Comparison of ENCODE assay signal across 7 mouse cellular contexts in genomic region chr16:84702230-84703128, GRCm38 (mm10). TPM values are rescaled to one million over a fixed set of nuclear protein-coding genes. Genes with fewer than 3 reads are reported as not detected.
DNase-seq lines count a peak whose midpoint lies in the region; ATAC-seq and TF ChIP-seq lines count a peak whose summit lies in the region.

No protein-coding gene starts in this region.

- TF ChIP-seq CTCF in brain, embryonic 14.5 days (IDR thresholded peaks at IDR 0.05; ENCODE audit: borderline replicate concordance, extremely low read depth, insufficient read depth, insufficient read length) = no peak
- no peak for TF ChIP-seq CTCF in heart, adult 2 months (IDR thresholded peaks at IDR 0.05)

- in situ Hi-C loops in ES-E14 (cut with MboI; ENCODE audit: low sequenced_read_pairs in 2 of 2, unreplicated experiment in 2 of 2) = no loop called here

- H3K9me3 ChIP-seq in ES-E14 (ENCODE audit: control insufficient read depth, insufficient read depth, low read depth, low read length) = no peaks in the 10 kb centered on the region
- no peaks in the 10 kb centered on the region for H3K9me3 ChIP-seq in lung, embryonic 15.5 days
- no peaks in the 10 kb centered on the region for H3K9me3 ChIP-seq in neural tube, embryonic 15.5 days (replicated peaks)

- intact Hi-C loops in heart, adult 2 months (cut with DNase I) = no loop called here

- DNase-seq in ES-E14 (ENCODE audit: low read depth, low spot score) = peak; percentile 19
- DNase-seq in brain, embryonic 14.5 days (ENCODE audit: low read depth) = peak; percentile 18
- peak; percentile 58 to 61 for DNase-seq in heart, adult 2 months
- DNase-seq in kidney, adult 18-20 months = peak; percentile 52
- DNase-seq in layer of hippocampus, postnatal 36 days = no peak

- WGBS in heart, adult 2 months = 17% methylated on average over 39 of the region's 39 CpGs
- WGBS in lung, embryonic 15.5 days = 9% methylated on average over 39 of the region's 39 CpGs
- WGBS in neural tube, embryonic 15.5 days = 15% methylated on average over 39 of the region's 39 CpGs

- no peaks in the 10 kb centered on the region for H3K36me3 ChIP-seq in ES-E14 (ENCODE audit: control insufficient read depth, insufficient read depth, low read length, poor library complexity, severe bottlenecking)
- no peaks in the 10 kb centered on the region for H3K36me3 ChIP-seq in heart, adult 2 months (ENCODE audit: control insufficient read depth, insufficient read depth, low read length)
- no peaks in the 10 kb centered on the region for H3K36me3 ChIP-seq in lung, embryonic 15.5 days
- H3K36me3 ChIP-seq in neural tube, embryonic 15.5 days = no peaks in the 10 kb centered on the region

- no peak for TF ChIP-seq EP300 in heart, adult 2 months (IDR thresholded peaks at IDR 0.05; ENCODE audit: insufficient read depth, low read depth, low read length)

- no peak overlapping the region for H3K27ac ChIP-seq in ES-E14 (ENCODE audit: insufficient read depth, low read depth, low read length, poor library complexity, severe bottlenecking)
- H3K27ac ChIP-seq in heart, adult 2 months = peak overlapping the region; percentile 65
- no peak overlapping the region for H3K27ac ChIP-seq in lung, embryonic 15.5 days
- no peak overlapping the region for H3K27ac ChIP-seq in neural tube, embryonic 15.5 days (replicated peaks)

- no peak for TF ChIP-seq POLR2A in brain, embryonic 14.5 days (IDR thresholded peaks at IDR 0.05; ENCODE audit: borderline replicate concordance, extremely low read depth, insufficient read depth, insufficient read length, poor library complexity, severe bottlenecking)
- no peak for TF ChIP-seq POLR2A in heart, adult 2 months (IDR thresholded peaks at IDR 0.05; ENCODE audit: insufficient read depth, low read depth, low read length)

- ATAC-seq in lung, embryonic 15.5 days (ENCODE audit: borderline replicate concordance, extremely low read depth, low FRiP score, low TSS enrichment) = peak; percentile 61; the same call in 1 of the 2 replicates
- peak; percentile 30; the same call in 1 of the 2 replicates for ATAC-seq in neural tube, embryonic 15.5 days (ENCODE audit: low FRiP score)

- no peaks in the 10 kb centered on the region for H3K27me3 ChIP-seq in heart, adult 2 months (ENCODE audit: control insufficient read depth, insufficient read depth, low read length)
- peaks cover 22% of the 10 kb centered on the region for H3K27me3 ChIP-seq in lung, embryonic 15.5 days
- H3K27me3 ChIP-seq in neural tube, embryonic 15.5 days (replicated peaks) = peaks cover 25% of the 10 kb centered on the region

- H3K4me1 ChIP-seq in ES-E14 (ENCODE audit: control insufficient read depth in 2 of 2, insufficient read depth in 2 of 2, low read length in 2 of 2, poor library complexity in 1 of 2) = no peaks in the 10 kb centered on the region
- no peaks in the 10 kb centered on the region for H3K4me1 ChIP-seq in heart, adult 2 months (ENCODE audit: control insufficient read depth, insufficient read depth, low read length)
- H3K4me1 ChIP-seq in lung, embryonic 15.5 days = peaks cover 4% of the 10 kb centered on the region; the same call in 1 of the 2 replicates
- peaks cover 9% of the 10 kb centered on the region for H3K4me1 ChIP-seq in neural tube, embryonic 15.5 days

- peak overlapping the region; percentile 99 for H3K4me2 ChIP-seq in lung, embryonic 15.5 days
- H3K4me2 ChIP-seq in neural tube, embryonic 15.5 days = peak overlapping the region; percentile 100

- H3K9ac ChIP-seq in ES-E14 (ENCODE audit: insufficient read depth, low read depth, low read length, poor library complexity, severe bottlenecking) = peak overlapping the region; percentile 64
- H3K9ac ChIP-seq in heart, adult 2 months (ENCODE audit: low read depth, low read length) = peak overlapping the region; percentile 62
- peak overlapping the region; percentile 45 for H3K9ac ChIP-seq in lung, embryonic 15.5 days
- peak overlapping the region; percentile 57; the same call in 1 of the 2 replicates for H3K9ac ChIP-seq in neural tube, embryonic 15.5 days (replicated peaks)

- H3K4me3 ChIP-seq in ES-E14 (ENCODE audit: insufficient read depth in 1 of 2, low read depth in 1 of 2, low read length in 2 of 2, poor library complexity in 1 of 2, severe bottlenecking in 1 of 2) = peak overlapping the region; percentile 67 to 72
- H3K4me3 ChIP-seq in heart, adult 2 months = peak overlapping the region; percentile 63
- peak overlapping the region; percentile 59 for H3K4me3 ChIP-seq in lung, embryonic 15.5 days
- peak overlapping the region; percentile 58 for H3K4me3 ChIP-seq in neural tube, embryonic 15.5 days (replicated peaks)

- H3K79me2 ChIP-seq in heart, adult 2 months (replicated peaks; ENCODE audit: control insufficient read depth, insufficient read depth, low read length) = no peaks in the 10 kb centered on the region

TF ChIP-seq in ES-E14, 5 proteins besides CTCF, POLR2A, EP300 and RAD21:
- TF ChIP-seq MAFK (IDR thresholded peaks at IDR 0.05; ENCODE audit: insufficient read depth, low read depth, low read length) (no peak), CHD2 (IDR thresholded peaks at IDR 0.05; ENCODE audit: low read depth, low read length) (no peak), HCFC1 (IDR thresholded peaks at IDR 0.05; ENCODE audit: borderline replicate concordance, insufficient read depth, low read length) (no peak), ZC3H11A (IDR thresholded peaks at IDR 0.05; ENCODE audit: borderline replicate concordance, low read depth, low read length) (no peak), ZNF384 (IDR thresholded peaks at IDR 0.05; ENCODE audit: low read depth, low read length) (no peak)

RNA-seq across cellular contexts. Expression of gene Mrpl39, which starts 33.1 kb away (rescaled TPM):
- total RNA-seq in ES-E14 (2012; rRNA removed) = 56.4 and 66.3 TPM in 2 replicates
- 26.4 and 27.2 TPM in 2 replicates for polyA plus RNA-seq in brain, embryonic 14.5 days (2012; rRNA removed)
- 10 to 100 TPM; 37.7 to 42.4 TPM for total RNA-seq in heart, adult 2 months (2021)
- polyA plus RNA-seq in heart, adult 2 months (2012; rRNA removed) = 24.0 and 34.8 TPM in 2 replicates
- polyA plus RNA-seq in lung, embryonic 15.5 days (2015; fragmentation: Nextera tagmentation; extraction: Ambion mirVana) = 46.7 and 48.5 TPM in 2 replicates
- polyA plus RNA-seq in neural tube, embryonic 15.5 days (2015; fragmentation: Nextera tagmentation; extraction: Ambion mirVana) = 38.7 and 39.6 TPM in 2 replicates
- 10 to 100 TPM; 22.6 to 22.9 TPM for total RNA-seq in layer of hippocampus, postnatal 36 days (2021)

Comparison
In these comparisons a context has a peak if more than half of its experiments do, and no peak if none do; other contexts are left out.
1. DNase-seq: peak in ES-E14 (single experiment), brain, embryonic 14.5 days (single experiment), heart, adult 2 months (2 of 2) and kidney, adult 18-20 months (single experiment); none in layer of hippocampus, postnatal 36 days (0 of 2).
2. Peak in every context shown above with its lines, with median percentiles within 50 percentile points of each other: H3K4me3 ChIP-seq and H3K9ac ChIP-seq.